Mouse (Mus musculus) mature B cell (primary cell): Measurements from ENCODE around the gene Stx19.

Experiments used
- in situ Hi-C: fragments of 300-500 bp; cut with MboI; formaldehyde crosslinking; loops from 2 replicates; pipeline ENCODE4 v1.14.3; 2019

Gene Stx19

GRCm38 (mm10) chr16:62852464-62853252 is 38.2 kb downstream of the Stx19 start:
- in situ Hi-C loops, result no loop called here

DNA sequence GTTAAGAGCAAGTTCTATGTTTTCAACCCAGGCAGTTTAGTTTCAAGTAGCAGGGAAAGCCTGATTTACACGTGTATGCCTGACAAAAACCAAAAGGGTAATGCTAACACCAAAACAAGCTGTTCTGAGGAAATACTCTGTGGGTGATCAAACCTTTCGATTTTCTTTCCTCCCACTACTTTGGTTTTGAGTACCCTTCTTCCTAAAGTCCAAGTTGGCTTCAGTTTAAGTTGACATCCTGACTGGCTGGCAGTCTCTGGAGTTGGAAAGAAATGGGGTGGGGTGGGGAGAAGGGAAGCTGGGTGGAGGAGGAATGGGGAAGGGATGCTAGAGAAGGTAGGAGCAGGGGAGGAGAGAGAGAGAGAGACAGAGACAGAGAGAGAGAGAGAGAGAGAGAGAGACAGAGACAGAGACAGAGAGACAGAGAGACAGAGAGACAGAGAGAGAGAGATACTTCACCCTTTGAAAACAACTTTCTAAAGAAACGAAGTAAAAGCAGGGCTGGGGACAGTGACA is 39.2 kb downstream of the Stx19 start:
- in situ Hi-C loops, result no loop called here

DNA sequence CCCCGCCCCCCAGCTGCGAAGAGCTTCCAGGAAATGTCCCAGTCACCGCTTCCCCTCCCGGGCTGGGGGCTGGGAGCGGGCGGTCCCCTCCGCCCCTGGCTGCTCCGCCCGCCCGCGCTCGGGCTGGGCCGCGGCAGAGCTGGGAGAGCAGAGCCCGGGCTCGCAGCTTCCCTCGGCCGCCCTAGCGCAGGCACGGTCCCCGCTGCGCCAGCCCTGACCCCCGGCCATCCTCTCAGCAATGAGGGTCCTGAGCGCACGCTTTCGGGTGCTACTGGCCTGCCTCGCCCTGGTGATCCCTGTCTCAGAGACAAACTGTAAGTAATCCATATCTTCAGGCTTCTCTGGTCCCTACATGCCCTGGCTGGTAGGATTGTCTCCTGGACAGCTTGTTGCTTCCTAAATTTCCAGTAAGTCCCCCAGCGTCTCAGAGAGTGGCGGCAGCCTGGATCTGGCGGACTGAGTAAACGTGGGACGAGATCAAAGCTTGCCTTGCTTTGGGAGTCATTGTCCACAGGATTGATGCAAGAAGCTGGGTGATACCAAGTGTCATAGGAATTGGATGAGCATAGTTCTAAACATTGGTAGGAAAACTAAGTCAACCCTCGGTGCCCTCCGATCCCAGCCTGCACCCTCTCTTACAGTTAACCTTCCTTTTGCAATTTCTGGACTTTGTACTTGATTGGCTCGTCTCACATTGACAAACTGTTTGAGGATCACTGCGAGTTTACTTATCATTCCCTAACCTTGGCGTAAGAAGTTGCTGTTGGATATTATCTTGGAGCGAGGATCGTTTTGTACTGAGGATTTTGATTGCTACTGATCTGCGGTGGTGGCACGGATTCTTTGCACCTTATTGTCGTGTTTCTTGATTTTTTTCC is 40.0 kb downstream of the Stx19 start, which contains the start of gene Pros1:
Pros1 (plus strand) TSS at position 117 of the 878 bp plus-strand sequence.
- in situ Hi-C loops, result no loop called here

DNA sequence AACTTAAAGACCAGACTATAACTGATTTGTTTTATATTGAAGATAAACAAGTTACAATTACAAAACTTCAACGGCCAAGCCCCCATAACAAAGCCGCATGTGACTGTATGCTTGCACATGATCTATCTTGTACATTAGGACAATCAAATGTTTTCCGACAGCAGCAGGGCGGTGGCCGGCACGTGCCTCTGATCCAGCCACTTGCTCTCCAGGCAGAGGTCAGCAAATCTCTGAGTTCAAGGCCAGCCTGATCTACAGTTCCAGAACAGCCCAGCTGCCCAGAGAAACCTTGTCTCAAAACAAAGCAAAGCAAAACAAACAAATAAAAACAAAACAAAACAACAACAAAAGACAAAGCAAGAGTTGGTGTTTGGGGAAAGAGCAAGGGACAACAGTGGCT is 40.9 kb downstream of the Stx19 start:
- in situ Hi-C loops, result no loop called here

DNA sequence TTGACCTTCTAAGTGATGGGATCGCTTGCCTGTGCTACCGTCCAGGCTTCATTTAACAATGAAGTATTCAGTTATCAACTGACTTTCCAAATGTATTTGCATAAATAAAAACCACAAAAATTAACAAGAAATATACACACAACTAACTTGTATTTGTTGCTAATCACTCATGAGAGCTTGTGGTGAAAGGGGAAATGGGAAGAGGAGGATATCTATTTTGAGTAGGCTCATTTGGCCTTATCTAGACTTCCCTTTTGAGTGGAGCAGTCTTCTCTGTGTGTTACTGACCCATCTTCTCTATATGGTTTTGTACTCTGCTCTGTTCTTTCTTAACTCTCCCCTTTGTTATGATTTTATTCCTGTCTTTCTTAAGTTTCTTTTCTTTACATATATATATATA is 41.8 kb downstream of the Stx19 start:
- in situ Hi-C loops, result no loop called here

GRCm38 (mm10) chr16:62857498-62857897 is 43.0 kb downstream of the Stx19 start:
- in situ Hi-C loops, result no loop called here

DNA sequence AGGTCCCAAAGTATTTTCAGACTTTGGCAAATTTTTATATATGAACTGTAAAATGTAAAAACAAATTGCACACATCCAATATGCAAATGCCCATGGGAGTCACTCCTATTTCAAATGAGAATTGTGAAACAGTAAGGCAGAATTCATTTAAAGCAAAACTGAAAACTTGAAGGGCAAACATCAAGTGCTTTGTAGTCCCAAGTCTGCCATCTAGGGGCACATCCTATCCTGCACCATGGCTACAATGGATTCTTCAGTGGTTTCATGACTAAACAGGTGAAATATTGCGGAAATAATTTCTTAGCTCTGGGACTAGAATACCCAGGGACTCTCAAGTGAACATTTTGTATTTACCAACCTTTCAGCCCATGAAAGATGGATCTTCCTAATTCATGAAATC is 43.5 kb downstream of the Stx19 start:
- in situ Hi-C loops, result no loop called here

- in situ Hi-C loops, result no loop called here
Measured at GRCm38 (mm10) chr16:62860140-62860539, 45.7 kb downstream of the Stx19 start.

GRCm38 (mm10) chr16:62861455-62861854 is 47.0 kb downstream of the Stx19 start:
- in situ Hi-C loops, result no loop called here

- in situ Hi-C loops, result no loop called here
Measured at GRCm38 (mm10) chr16:62872688-62873117, 58.2 kb downstream of the Stx19 start.

- in situ Hi-C loops, result no loop called here
Measured at GRCm38 (mm10) chr16:62873180-62873579, 58.7 kb downstream of the Stx19 start.
